Mouse (Mus musculus): Measurements from ENCODE around the gene Apobec4. TPM values are rescaled to one million over a fixed set of nuclear protein-coding genes. Genes with fewer than 3 reads are reported as not detected.

The Apobec4 gene
- not detected in 2 replicates for polyA plus RNA-seq (2014; fragmentation: Nextera tagmentation; extraction: Ambion mirVana)

DNA sequence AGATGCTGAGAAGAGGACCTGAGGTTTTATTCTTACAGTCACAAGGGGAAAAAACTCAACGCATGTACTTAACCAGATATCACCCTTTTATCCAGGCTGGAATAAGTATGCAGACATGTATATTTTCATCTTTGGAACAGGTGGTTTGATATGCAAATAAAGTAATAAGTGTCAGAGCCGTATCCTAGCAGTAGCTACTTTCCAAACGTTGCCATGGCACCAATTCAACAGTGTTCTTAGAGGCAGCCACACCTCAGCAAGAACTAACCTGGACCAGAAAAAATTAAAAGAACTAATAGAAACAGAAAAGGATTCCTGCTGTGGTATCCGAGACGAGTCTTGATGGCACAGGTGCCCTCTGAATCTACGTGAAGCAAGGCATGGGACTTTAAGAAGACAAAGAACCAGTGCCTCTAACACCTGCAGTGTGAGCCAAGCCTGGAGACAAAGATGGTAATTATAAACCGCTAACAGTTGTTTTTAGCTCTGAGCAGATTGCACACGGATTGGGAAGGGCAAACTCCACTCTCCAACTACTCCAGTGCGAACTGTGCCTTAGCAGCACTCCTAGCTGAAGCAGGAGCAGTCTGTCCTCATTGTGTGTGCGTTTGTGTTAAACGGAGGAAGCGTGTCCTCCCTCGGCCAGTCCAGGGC is at the start of gene Apobec4:
Gene Apobec4, plus strand, starts transcription at position 240 of the 654 bp plus-strand sequence.
- Histone ChIP-seq H3K27ac (ENCODE audit: low read depth, low read length) (no peak within 1 kb of the TSS), H3K9ac (ENCODE audit: low read length) (no peak within 1 kb of the TSS), H3K4me3 (ENCODE audit: low read depth, low read length) (no peak within 1 kb of the TSS), H3K36me3 (ENCODE audit: control insufficient read depth, insufficient read depth, low read length) (no peaks in the 10 kb centered on the region), H3K27me3 (ENCODE audit: control insufficient read depth, insufficient read depth, low read length) (no peaks in the 10 kb centered on the region), H3K4me2 (ENCODE audit: low read depth, low read length, severe bottlenecking) (no peak within 1 kb of the TSS), H3K9me3 (ENCODE audit: control insufficient read depth, low read length) (no peaks in the 10 kb centered on the region), H3K4me1 (replicated peaks; ENCODE audit: control insufficient read depth, insufficient read depth, low read length) (0 out of 2 replicates have a peak, but pooled peaks cover 2% of the 10 kb centered on the region)
- ATAC-seq (replicated peaks; ENCODE audit: low FRiP score) (no peak), DNase-seq (ENCODE audit: low spot score) (no peak)
- 62% methylated on average over 13 of the region's 13 CpGs for WGBS

DNA sequence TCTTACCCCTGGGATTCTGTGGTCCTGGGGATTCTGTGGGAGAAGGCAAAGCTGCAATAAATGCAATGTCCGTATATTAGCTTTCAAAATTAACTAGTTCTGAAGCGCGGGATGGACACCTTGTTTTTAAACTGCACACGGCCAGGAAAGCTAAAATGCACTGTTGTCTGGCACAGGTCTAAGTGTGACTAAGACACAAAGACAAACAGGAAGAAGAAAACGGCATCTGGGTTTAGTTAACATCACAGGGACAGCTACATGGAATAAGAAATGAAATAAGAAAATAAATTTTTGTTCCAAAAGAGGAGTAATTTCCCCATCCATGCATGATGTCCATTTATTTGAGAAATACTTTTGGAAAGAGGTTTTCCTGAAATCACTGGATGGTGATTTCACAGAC is 49.3 kb upstream of the Apobec4 start:
- H3K9me3 ChIP-seq (ENCODE audit: control insufficient read depth, low read length), result no peaks in the 10 kb centered on the region
- H3K4me1 ChIP-seq (replicated peaks; ENCODE audit: control insufficient read depth, insufficient read depth, low read length), result no peaks in the 10 kb centered on the region
- no peak overlapping the region for H3K4me3 ChIP-seq (ENCODE audit: low read depth, low read length)
- H3K27me3 ChIP-seq (ENCODE audit: control insufficient read depth, insufficient read depth, low read length), result no peaks in the 10 kb centered on the region
- no peaks in the 10 kb centered on the region for H3K36me3 ChIP-seq (ENCODE audit: control insufficient read depth, insufficient read depth, low read length)
- no peak overlapping the region for H3K4me2 ChIP-seq (ENCODE audit: low read depth, low read length, severe bottlenecking)
- no peak overlapping the region for H3K9ac ChIP-seq (ENCODE audit: low read length)
- no peak for DNase-seq (ENCODE audit: low spot score)
- H3K27ac ChIP-seq (ENCODE audit: low read depth, low read length), result no peak overlapping the region
- WGBS, result 84% methylated on average over 5 of the region's 5 CpGs
- ATAC-seq (replicated peaks; ENCODE audit: low FRiP score), result no peak

DNA sequence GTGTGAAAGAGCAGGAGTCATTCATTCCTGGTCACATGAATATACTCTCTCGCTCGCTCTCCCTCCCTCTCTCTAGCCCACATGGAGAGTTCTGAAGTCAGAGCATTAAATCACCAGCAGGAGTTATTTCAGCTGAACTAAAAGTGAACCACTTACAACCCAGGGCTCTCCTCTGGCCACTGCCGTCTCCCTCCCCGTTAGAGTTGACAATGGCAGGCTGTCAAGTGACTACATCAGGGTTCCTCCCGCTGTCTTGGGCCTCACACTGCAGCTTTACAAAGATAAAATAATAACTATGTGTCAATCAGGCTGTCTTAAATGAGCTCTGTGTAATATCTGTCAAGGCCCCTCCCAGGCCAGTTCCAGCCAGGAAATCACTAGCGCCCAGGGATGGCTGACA is 47.4 kb upstream of the Apobec4 start:
- ATAC-seq (replicated peaks; ENCODE audit: low FRiP score) (no peak), DNase-seq (ENCODE audit: low spot score) (no peak)

DNA sequence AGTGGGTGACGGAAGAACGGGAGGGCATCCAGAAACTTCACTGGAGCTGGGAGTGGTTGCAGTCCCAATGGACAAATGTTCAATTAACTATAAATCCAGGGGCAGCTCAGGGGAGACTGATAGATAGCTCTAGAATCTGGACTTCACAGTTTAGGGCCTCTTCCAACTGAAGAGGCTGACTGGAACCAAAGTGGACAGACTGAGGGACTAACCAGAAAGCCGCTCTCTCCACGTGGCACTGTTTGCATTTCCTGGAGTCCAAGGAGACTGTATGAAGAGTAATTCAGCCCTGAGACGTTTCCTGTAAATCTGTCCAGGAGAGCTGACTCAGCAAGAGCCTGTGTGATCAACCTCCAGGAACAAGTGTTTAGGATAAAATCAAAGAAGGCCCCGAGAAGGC is 46.4 kb upstream of the Apobec4 start:
- no peaks in the 10 kb centered on the region for H3K36me3 ChIP-seq (ENCODE audit: control insufficient read depth, insufficient read depth, low read length)
- WGBS, result 81% methylated on average over 6 of the region's 6 CpGs
- no peak for ATAC-seq (replicated peaks; ENCODE audit: low FRiP score)
- H3K9me3 ChIP-seq (ENCODE audit: control insufficient read depth, low read length), result no peaks in the 10 kb centered on the region
- no peak overlapping the region for H3K9ac ChIP-seq (ENCODE audit: low read length)
- H3K4me1 ChIP-seq (replicated peaks; ENCODE audit: control insufficient read depth, insufficient read depth, low read length), result no peaks in the 10 kb centered on the region
- no peak for DNase-seq (ENCODE audit: low spot score)
- H3K4me2 ChIP-seq (ENCODE audit: low read depth, low read length, severe bottlenecking), result no peak overlapping the region
- no peak overlapping the region for H3K4me3 ChIP-seq (ENCODE audit: low read depth, low read length)
- H3K27me3 ChIP-seq (ENCODE audit: control insufficient read depth, insufficient read depth, low read length), result no peaks in the 10 kb centered on the region
- H3K27ac ChIP-seq (ENCODE audit: low read depth, low read length), result no peak overlapping the region

More for the DNA sequence above, 47.4 kb upstream of the Apobec4 start:
- H3K27ac ChIP-seq (ENCODE audit: low read depth, low read length), result no peak overlapping the region
- no peaks in the 10 kb centered on the region for H3K36me3 ChIP-seq (ENCODE audit: control insufficient read depth, insufficient read depth, low read length)
- no peak overlapping the region for H3K4me2 ChIP-seq (ENCODE audit: low read depth, low read length, severe bottlenecking)
- no peak overlapping the region for H3K9ac ChIP-seq (ENCODE audit: low read length)
- H3K9me3 ChIP-seq (ENCODE audit: control insufficient read depth, low read length), result no peaks in the 10 kb centered on the region
- 46% methylated on average over 6 of the region's 6 CpGs for WGBS
- H3K4me3 ChIP-seq (ENCODE audit: low read depth, low read length), result no peak overlapping the region
- H3K27me3 ChIP-seq (ENCODE audit: control insufficient read depth, insufficient read depth, low read length), result no peaks in the 10 kb centered on the region
- no peaks in the 10 kb centered on the region for H3K4me1 ChIP-seq (replicated peaks; ENCODE audit: control insufficient read depth, insufficient read depth, low read length)

DNA sequence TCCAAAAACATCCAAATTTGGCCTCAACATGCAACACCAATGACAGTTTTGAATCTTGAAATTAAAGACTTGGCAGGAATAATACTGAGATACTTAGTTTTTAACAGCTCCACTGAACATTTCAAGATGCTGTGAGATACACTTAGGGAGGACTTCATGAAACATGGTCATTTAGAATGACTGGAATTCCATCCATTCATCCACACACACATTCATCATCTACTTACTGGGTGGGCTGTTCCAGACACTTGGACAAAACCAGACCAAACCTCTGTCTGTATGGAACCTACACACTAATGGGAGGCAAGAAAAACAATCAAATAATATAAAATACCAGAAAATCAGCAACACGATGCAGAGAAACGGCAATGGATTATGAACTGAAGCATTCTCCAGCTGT is 42.8 kb upstream of the Apobec4 start:
- H3K27me3 ChIP-seq (ENCODE audit: control insufficient read depth, insufficient read depth, low read length), result no peaks in the 10 kb centered on the region
- H3K36me3 ChIP-seq (ENCODE audit: control insufficient read depth, insufficient read depth, low read length), result no peaks in the 10 kb centered on the region
- no peaks in the 10 kb centered on the region for H3K9me3 ChIP-seq (ENCODE audit: control insufficient read depth, low read length)
- H3K4me2 ChIP-seq (ENCODE audit: low read depth, low read length, severe bottlenecking), result no peak overlapping the region
- 92% methylated on average over 2 of the region's 2 CpGs for WGBS
- DNase-seq (ENCODE audit: low spot score) (no peak), ATAC-seq (replicated peaks; ENCODE audit: low FRiP score) (no peak)
- H3K9ac ChIP-seq (ENCODE audit: low read length), result no peak overlapping the region
- H3K4me3 ChIP-seq (ENCODE audit: low read depth, low read length), result no peak overlapping the region
- no peak overlapping the region for H3K27ac ChIP-seq (ENCODE audit: low read depth, low read length)
- H3K4me1 ChIP-seq (replicated peaks; ENCODE audit: control insufficient read depth, insufficient read depth, low read length), result no peaks in the 10 kb centered on the region

DNA sequence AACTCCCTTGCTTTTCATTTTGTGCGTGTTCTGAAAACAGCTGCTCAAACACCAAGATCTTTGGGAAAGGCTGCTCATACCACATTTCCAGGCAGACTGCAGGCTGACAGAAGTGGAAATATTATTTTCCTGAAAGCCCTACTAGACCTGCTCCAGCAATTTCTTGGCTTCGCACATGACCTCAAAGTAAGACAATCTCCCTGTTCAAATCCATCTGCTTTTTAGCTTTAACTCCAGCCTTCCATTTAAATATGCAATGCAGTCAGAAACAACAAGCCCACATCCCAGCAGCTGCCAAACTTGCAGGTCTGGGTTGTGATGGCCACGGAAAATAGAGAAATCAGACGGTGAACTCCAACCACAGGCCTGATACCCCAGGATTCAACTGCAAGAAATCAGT is 39.3 kb upstream of the Apobec4 start:
- 95% methylated on average over 4 of the region's 4 CpGs for WGBS
- no peak for ATAC-seq (replicated peaks; ENCODE audit: low FRiP score)
- no peaks in the 10 kb centered on the region for H3K9me3 ChIP-seq (ENCODE audit: control insufficient read depth, low read length)

DNA sequence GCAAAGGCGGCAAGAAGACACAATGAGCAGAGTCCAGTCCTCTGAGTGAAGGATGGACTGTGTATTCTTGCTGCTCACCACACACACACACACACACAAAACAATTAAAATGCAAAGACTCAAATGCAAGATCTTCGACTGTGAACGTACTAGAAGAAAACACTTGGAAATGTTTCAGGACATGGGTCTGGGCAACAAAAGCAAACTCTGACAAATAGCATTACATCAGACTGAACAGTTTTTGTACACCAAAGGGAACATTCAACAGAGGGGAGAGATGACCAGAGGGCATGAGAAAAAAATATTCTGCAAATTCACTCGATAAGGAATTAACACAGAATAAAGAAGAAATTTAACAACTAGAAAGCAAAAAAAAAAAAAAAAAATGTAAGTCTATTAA is 36.4 kb upstream of the Apobec4 start:
- H3K4me2 ChIP-seq (ENCODE audit: low read depth, low read length, severe bottlenecking), result no peak overlapping the region
- H3K9me3 ChIP-seq (ENCODE audit: control insufficient read depth, low read length), result no peaks in the 10 kb centered on the region
- H3K4me1 ChIP-seq (replicated peaks; ENCODE audit: control insufficient read depth, insufficient read depth, low read length), result no peaks in the 10 kb centered on the region
- H3K27ac ChIP-seq (ENCODE audit: low read depth, low read length), result no peak overlapping the region
- no peak overlapping the region for H3K9ac ChIP-seq (ENCODE audit: low read length)
- no peaks in the 10 kb centered on the region for H3K36me3 ChIP-seq (ENCODE audit: control insufficient read depth, insufficient read depth, low read length)
- WGBS, result 78% methylated on average over 4 of the region's 4 CpGs
- no peaks in the 10 kb centered on the region for H3K27me3 ChIP-seq (ENCODE audit: control insufficient read depth, insufficient read depth, low read length)
- no peak for ATAC-seq (replicated peaks; ENCODE audit: low FRiP score)
- no peak overlapping the region for H3K4me3 ChIP-seq (ENCODE audit: low read depth, low read length)
- DNase-seq (ENCODE audit: low spot score), result no peak

More for the DNA sequence above, 39.3 kb upstream of the Apobec4 start:
- H3K4me1 ChIP-seq (replicated peaks; ENCODE audit: control insufficient read depth, insufficient read depth, low read length), result no peaks in the 10 kb centered on the region
- H3K27ac ChIP-seq (ENCODE audit: low read depth, low read length), result no peak overlapping the region
- H3K4me2 ChIP-seq (ENCODE audit: low read depth, low read length, severe bottlenecking), result no peak overlapping the region
- no peaks in the 10 kb centered on the region for H3K36me3 ChIP-seq (ENCODE audit: control insufficient read depth, insufficient read depth, low read length)
- H3K27me3 ChIP-seq (ENCODE audit: control insufficient read depth, insufficient read depth, low read length), result no peaks in the 10 kb centered on the region
- no peak overlapping the region for H3K4me3 ChIP-seq (ENCODE audit: low read depth, low read length)
- no peak overlapping the region for H3K9ac ChIP-seq (ENCODE audit: low read length)
- DNase-seq (ENCODE audit: low spot score), result no peak

DNA sequence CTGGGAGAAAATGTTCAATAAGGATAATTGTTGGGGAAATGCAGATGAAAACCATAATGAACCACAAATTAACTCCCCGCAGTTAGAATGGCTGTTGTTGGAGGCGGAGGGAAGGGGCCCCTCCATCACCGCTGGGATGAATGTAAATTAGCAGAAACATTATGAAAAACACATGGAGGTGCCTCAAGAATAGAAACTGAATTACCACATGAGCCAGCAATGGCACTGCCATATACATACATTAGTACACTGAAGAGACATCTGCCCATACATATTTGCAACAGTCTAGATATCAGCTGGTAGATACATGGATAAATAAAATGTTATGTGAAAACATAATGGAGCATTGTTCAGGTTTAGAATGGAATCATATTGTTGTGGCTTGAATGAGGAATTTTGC is 35.9 kb upstream of the Apobec4 start:
- 55% methylated on average over 3 of the region's 3 CpGs for WGBS

DNA sequence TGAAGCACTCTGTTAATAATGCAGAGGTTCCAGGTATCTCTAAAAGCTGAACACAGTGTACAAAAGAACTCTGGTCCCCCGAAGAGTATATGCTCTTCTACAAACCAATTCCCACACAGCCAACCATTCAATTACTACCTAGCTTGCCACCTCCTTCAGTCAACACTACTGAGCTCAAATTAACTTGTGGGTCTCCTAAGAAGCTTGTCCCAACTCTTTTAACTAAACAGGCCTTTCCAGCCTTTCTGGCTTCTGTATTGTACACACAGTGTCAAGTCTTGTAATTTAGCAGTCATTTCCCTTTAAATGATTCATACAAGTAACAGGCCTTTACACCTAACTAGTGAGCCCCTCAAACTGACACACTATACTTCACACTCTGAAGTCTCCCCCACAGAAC is 33.0 kb upstream of the Apobec4 start:
- DNase-seq (ENCODE audit: low spot score) (no peak), ATAC-seq (replicated peaks; ENCODE audit: low FRiP score) (no peak)
- no peak overlapping the region for H3K4me3 ChIP-seq (ENCODE audit: low read depth, low read length)
- no peaks in the 10 kb centered on the region for H3K9me3 ChIP-seq (ENCODE audit: control insufficient read depth, low read length)
- WGBS, result 77% methylated on average over 1 of the region's 1 CpGs
- H3K27me3 ChIP-seq (ENCODE audit: control insufficient read depth, insufficient read depth, low read length), result no peaks in the 10 kb centered on the region
- no peaks in the 10 kb centered on the region for H3K4me1 ChIP-seq (replicated peaks; ENCODE audit: control insufficient read depth, insufficient read depth, low read length)
- H3K27ac ChIP-seq (ENCODE audit: low read depth, low read length), result no peak overlapping the region
- H3K9ac ChIP-seq (ENCODE audit: low read length), result no peak overlapping the region
- H3K36me3 ChIP-seq (ENCODE audit: control insufficient read depth, insufficient read depth, low read length), result no peaks in the 10 kb centered on the region
- H3K4me2 ChIP-seq (ENCODE audit: low read depth, low read length, severe bottlenecking), result no peak overlapping the region

More for the DNA sequence above, 35.9 kb upstream of the Apobec4 start:
- H3K9ac ChIP-seq (ENCODE audit: low read length), result no peak overlapping the region
- H3K4me1 ChIP-seq (replicated peaks; ENCODE audit: control insufficient read depth, insufficient read depth, low read length), result no peaks in the 10 kb centered on the region
- H3K27ac ChIP-seq (ENCODE audit: low read depth, low read length), result no peak overlapping the region
- DNase-seq (ENCODE audit: low spot score), result no peak
- H3K4me2 ChIP-seq (ENCODE audit: low read depth, low read length, severe bottlenecking), result no peak overlapping the region
- H3K9me3 ChIP-seq (ENCODE audit: control insufficient read depth, low read length), result no peaks in the 10 kb centered on the region
- no peak overlapping the region for H3K4me3 ChIP-seq (ENCODE audit: low read depth, low read length)
- no peak for ATAC-seq (replicated peaks; ENCODE audit: low FRiP score)
- H3K36me3 ChIP-seq (ENCODE audit: control insufficient read depth, insufficient read depth, low read length), result no peaks in the 10 kb centered on the region
- H3K27me3 ChIP-seq (ENCODE audit: control insufficient read depth, insufficient read depth, low read length), result no peaks in the 10 kb centered on the region

Data from forebrain, embryonic 11.5 days (tissue).